Mouse (Mus musculus) kidney, embryonic 14.5 days (tissue): ENCODE measurements around the gene Hspa1a. TPM values are rescaled to one million over a fixed set of nuclear protein-coding genes. Genes with fewer than 3 reads are reported as not detected.

Source experiments
- ATAC-seq: fragments of 200-750 bp; cut with Nextera tagmentation; 2 replicates; pipeline ENCODE4 v1.8.0; 2017; ENCODE audit warnings: moderate number of reproducible peaks, mild to moderate bottlenecking, moderate TSS enrichment, moderate library complexity; ENCODE audit not compliant: low FRiP score, low TSS enrichment
- H3K27ac ChIP-seq: fragments of 300-500 bp; sonication (generic); 2 replicates; pipeline ENCODE4 v1.5.1; 2014; ENCODE audit warnings: low read depth, mild to moderate bottlenecking, low read length, moderate library complexity, mixed read lengths
- H3K27me3 ChIP-seq: fragments of 300-500 bp; sonication (generic); 2 replicates; pipeline ENCODE4 v1.6.1; 2014; ENCODE audit warnings: mild to moderate bottlenecking, low read length; ENCODE audit not compliant: control insufficient read depth, insufficient read depth
- H3K36me3 ChIP-seq: fragments of 300-500 bp; sonication (generic); 2 replicates; pipeline ENCODE4 v1.6.1; 2014; ENCODE audit warnings: low read length, mixed read lengths; ENCODE audit not compliant: control insufficient read depth, insufficient read depth
- H3K4me1 ChIP-seq: fragments of 300-500 bp; sonication (generic); 2 replicates; pipeline ENCODE4 v1.6.1; 2014; ENCODE audit warnings: low read length, mixed read lengths; ENCODE audit not compliant: control insufficient read depth, insufficient read depth
- H3K4me2 ChIP-seq: fragments of 300-500 bp; sonication (generic); replicated peaks from 2 replicates; pipeline ENCODE4 v1.6.1; 2014; ENCODE audit warnings: low read depth, mild to moderate bottlenecking, low read length
- H3K4me3 ChIP-seq: fragments of 300-500 bp; sonication (generic); 2 replicates; pipeline ENCODE4 v1.5.1; 2014; ENCODE audit warnings: mild to moderate bottlenecking, low read length
- H3K9ac ChIP-seq: fragments of 300-500 bp; sonication (generic); 2 replicates; pipeline ENCODE4 v1.6.1; 2014; ENCODE audit warnings: low read depth, mild to moderate bottlenecking, low read length, moderate library complexity
- H3K9me3 ChIP-seq: fragments of 300-500 bp; sonication (generic); 2 replicates; pipeline ENCODE4 v1.6.1; 2016; ENCODE audit warnings: low read length; ENCODE audit not compliant: control insufficient read depth
- WGBS: fragments of 180-500 bp; shearing (Covaris S2); extraction: QIAGEN DNeasy Blood & Tissue Kit; methylation state at CpG from one replicate; pipeline ENCODE4 v1.1.7; 2014; 5-methylcytosine and 5-hydroxymethylcytosine counted together
- polyA plus RNA-seq: library from polyadenylated mRNA; unstranded; fragments of >200 nt; fragmentation: Nextera tagmentation; extraction: Ambion mirVana; gene quantifications from 2 replicates; pipeline ENCODE4 v1.2.1, GENCODE M21; 2014

Hspa1a gene
- polyA plus RNA-seq, 1 experiment from 2014 or later: 4.3 TPM

DNA sequence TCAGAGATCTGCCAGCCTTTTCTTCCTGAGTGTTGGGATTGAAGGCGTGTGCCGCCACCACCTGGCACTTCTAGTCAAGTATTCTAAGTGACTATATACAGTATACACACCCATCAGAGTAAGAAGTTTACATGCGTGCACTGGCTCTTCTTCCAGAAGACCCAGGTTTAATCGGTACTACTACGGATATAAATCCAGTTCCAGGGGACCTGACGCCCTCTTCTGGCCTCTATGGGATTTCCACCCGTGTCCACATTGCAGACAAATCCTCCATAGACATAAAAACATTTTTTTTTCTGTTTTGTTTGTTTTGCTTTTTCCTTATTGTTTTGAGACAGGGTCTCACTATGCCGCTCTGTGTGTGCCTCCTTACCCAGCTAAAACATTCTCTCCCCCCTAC, 24.4 kb downstream of the Hspa1a start:
- Histone ChIP-seq H3K4me2 (no peak overlapping the region), H3K36me3 (peaks cover 22% of the 10 kb centered on the region), H3K4me1 (0 out of 2 replicates have a peak, but pooled peaks cover 11% of the 10 kb centered on the region), H3K9ac (no peak overlapping the region), H3K27me3 (no peaks in the 10 kb centered on the region), H3K4me3 (no peak overlapping the region), H3K9me3 (no peaks in the 10 kb centered on the region), H3K27ac (no peak overlapping the region)
- no peak for ATAC-seq
- WGBS: 31% methylated on average over 8 of the region's 8 CpGs

DNA sequence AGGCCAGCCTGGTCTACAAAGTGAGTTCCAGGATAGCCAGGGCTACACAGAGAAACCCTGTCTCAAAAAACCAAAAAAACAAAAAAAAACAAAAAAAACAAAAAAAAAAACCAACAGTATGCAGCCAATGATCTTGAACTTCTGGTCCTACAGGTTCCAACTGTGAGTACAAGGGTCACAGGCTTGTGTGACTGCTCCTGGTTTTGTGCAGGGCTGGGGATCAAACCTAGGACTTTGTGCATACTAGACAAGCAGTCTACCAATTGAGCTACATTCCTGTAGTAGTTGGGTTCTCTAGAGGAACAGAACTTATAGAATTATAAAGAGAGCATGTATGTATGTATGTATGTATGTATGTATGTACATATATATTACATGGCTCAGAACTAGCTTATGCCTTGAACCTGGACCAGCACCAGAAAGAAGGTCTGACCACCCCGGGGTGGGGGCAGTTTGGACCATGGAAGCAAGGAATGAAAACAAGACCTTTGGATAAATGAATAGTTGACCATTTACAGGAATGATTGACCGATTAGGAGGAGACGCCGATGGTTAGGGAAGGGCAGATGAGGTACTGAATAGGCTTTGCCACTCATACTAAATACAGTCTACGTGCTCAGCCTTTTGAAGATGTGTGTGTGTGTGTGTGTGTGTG, 25.3 kb downstream of the Hspa1a start:
- no peaks in the 10 kb centered on the region for H3K27me3 ChIP-seq
- no peak for ATAC-seq
- H3K9me3 ChIP-seq: no peaks in the 10 kb centered on the region
- WGBS: 86% methylated on average over 5 of the region's 5 CpGs
- no peak overlapping the region for H3K9ac ChIP-seq
- no peak overlapping the region for H3K27ac ChIP-seq
- H3K4me1 ChIP-seq: 0 out of 2 replicates have a peak, but pooled peaks cover 14% of the 10 kb centered on the region
- peaks cover 22% of the 10 kb centered on the region for H3K36me3 ChIP-seq
- no peak overlapping the region for H3K4me2 ChIP-seq
- no peak overlapping the region for H3K4me3 ChIP-seq

DNA sequence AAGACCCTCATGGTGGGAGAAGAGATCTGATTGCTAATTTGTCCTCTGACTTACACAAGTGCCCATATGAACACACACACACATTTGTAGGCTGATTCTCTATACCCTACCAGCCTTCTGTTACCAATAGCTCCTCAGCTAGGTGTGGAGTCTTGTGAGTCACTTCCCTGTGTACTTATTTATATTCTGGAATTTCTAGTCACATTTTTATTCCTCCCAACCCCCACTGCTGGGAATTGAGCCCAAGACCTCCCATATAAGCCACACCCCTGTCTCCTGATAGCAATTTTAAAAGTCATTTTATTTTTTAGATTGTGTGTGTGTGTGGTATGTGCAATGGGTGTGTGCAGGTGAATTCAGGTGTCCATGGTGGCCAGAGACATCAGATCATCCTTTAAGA, 27.6 kb downstream of the Hspa1a start:
- H3K9me3 ChIP-seq: no peaks in the 10 kb centered on the region

DNA sequence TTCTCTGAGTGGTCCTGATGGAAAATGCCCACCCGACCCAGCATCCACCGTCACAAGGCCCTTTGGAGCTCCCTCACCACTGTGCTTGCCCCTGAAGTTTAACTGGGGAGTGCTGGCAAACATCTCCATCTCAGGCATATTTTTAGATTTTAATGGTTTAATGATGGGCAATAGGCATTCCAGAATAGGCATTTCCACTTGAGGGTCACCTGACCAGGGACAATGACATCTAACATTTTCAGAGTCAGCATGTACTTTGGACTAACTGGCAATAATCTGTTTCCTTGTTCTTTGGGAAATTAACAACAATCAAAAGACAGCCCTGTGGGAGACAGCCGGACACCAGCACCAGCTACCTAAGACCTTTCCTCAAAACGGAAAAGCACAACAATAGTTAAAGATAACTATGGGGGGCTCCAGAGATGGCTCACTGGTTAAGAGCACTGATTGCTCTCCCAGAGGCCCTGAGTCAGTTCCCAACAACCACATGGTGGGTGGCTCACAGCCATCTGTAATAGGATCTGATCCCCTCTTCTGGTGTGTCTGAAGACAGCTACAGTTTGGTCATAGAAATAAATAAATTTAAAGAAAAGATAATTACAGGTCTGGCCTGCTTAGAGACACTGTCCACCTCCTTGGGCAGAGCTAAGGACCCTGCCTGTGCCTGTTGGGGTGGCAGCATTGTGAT, 28.7 kb downstream of the Hspa1a start:
- H3K4me2 ChIP-seq: no peak overlapping the region
- ATAC-seq: no peak
- no peaks in the 10 kb centered on the region for H3K9me3 ChIP-seq
- H3K9ac ChIP-seq: no peak overlapping the region
- WGBS: 78% methylated on average over 4 of the region's 4 CpGs
- 0 out of 2 replicates have a peak, but pooled peaks cover 5% of the 10 kb centered on the region for H3K4me1 ChIP-seq
- no peak overlapping the region for H3K4me3 ChIP-seq
- H3K36me3 ChIP-seq: no peaks in the 10 kb centered on the region
- H3K27ac ChIP-seq: no peak overlapping the region
- no peaks in the 10 kb centered on the region for H3K27me3 ChIP-seq

More for the DNA sequence above, 27.6 kb downstream of the Hspa1a start:
- 0 out of 2 replicates have a peak, but pooled peaks cover 5% of the 10 kb centered on the region for H3K4me1 ChIP-seq
- no peak overlapping the region for H3K4me2 ChIP-seq
- no peak overlapping the region for H3K27ac ChIP-seq
- H3K36me3 ChIP-seq: peaks cover under 1% of the 10 kb centered on the region; the same call in 1 of the 2 replicates
- no peak overlapping the region for H3K4me3 ChIP-seq
- H3K9ac ChIP-seq: no peak overlapping the region
- no peaks in the 10 kb centered on the region for H3K27me3 ChIP-seq
- no peak for ATAC-seq

DNA sequence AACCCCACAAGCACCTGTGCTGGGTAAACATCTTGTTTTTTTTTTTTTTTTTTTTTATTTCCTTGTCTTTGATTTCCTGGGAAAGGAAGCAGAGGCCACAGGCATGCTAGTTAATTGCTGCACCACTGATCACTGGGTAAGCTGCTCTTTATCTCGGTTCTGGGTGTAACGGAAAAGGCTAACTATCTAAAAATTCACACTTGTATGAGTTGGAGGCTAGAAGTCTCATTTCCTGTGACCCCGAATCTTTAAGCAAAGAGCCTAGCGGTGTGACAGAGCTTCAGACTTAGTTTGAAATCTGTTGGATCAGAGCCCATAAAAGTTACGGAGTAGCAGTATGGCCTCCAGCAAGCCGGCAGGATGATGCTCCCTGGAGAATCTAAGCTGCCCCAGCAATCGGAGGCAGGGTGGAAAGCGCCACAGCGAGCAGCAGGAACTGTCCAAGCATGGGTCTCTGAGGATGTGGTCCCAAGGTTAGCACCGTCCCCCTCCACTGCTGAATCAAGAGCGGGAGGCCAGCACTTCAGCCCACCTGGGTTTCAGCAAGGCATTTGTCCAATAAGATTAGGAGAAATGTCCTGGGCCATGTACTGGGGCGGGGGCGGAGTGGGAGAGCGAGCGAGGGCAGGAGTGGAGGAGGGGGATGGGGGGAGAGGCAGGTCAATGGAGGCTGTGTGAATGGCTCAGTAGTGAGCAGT, 30.5 kb downstream of the Hspa1a start:
- H3K27ac ChIP-seq: peak overlapping the region; percentile 53; the same call in 1 of the 2 replicates
- no peaks in the 10 kb centered on the region for H3K27me3 ChIP-seq

DNA sequence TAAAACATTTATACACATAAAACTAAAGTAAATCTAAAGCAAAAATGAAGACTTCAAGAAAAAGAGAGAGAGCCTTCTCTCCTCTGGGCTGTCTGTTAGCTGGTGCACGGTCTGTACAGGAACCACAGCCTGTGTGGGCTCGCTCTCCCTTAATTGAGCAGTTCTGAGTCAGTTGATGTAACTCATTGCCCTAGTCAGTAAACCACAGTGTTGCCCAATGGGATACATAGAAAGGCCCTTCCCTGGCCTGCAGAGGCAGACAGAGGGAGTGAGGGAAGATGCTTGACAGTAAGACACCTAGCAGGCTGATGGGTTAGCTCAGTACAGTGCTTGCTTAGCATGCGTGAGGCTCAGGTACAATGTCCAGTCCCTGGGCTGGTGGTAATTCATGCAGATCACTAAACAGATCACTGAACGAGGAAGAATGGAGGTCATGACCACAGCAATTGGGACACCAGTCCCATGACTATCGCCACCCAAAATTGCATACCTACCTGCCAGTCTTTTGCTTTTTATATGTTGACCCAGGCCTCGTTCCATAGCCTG, 33.9 kb downstream of the Hspa1a start:
- H3K27me3 ChIP-seq: no peaks in the 10 kb centered on the region
- H3K4me3 ChIP-seq: no peak overlapping the region
- H3K36me3 ChIP-seq: peaks cover 9% of the 10 kb centered on the region; the same call in 1 of the 2 replicates
- no peak overlapping the region for H3K27ac ChIP-seq
- WGBS: 87% methylated on average over 6 of the region's 6 CpGs
- no peak overlapping the region for H3K4me2 ChIP-seq
- no peaks in the 10 kb centered on the region for H3K9me3 ChIP-seq
- no peak for ATAC-seq
- H3K9ac ChIP-seq: no peak overlapping the region
- 0 out of 2 replicates have a peak, but pooled peaks cover 5% of the 10 kb centered on the region for H3K4me1 ChIP-seq

More for the DNA sequence above, 30.5 kb downstream of the Hspa1a start:
- ATAC-seq: peak; percentile 75
- H3K9me3 ChIP-seq: no peaks in the 10 kb centered on the region
- H3K4me2 ChIP-seq: peak overlapping the region; percentile 47
- H3K4me3 ChIP-seq: peak overlapping the region; percentile 22
- 5% methylated on average over 15 of the region's 15 CpGs for WGBS
- no peaks in the 10 kb centered on the region for H3K36me3 ChIP-seq
- peak overlapping the region; percentile 47; the same call in 1 of the 2 replicates for H3K9ac ChIP-seq
- 0 out of 2 replicates have a peak, but pooled peaks cover 5% of the 10 kb centered on the region for H3K4me1 ChIP-seq

DNA sequence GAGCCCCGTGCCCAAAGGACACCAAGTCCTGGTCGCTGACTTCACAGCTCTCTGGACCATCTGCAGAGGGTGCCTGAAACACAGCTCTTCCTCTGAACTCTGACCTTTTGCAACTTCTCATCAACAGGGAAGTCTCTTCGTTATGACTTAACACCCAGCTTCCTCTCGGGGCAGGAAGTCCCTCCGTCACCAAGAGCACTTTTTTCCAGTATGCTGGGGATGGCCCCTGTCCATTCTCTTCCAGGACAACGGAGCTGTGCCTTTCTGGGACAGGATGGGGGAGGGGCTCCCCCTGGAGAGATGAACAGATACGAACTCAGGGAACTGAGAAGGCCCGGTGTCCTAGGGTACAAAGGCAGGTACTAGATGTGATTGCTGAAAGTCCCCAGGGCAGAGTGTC, 37.1 kb downstream of the Hspa1a start:
- Histone ChIP-seq H3K27ac (no peak overlapping the region), H3K36me3 (peaks cover 9% of the 10 kb centered on the region; the same call in 1 of the 2 replicates), H3K9ac (no peak overlapping the region), H3K4me2 (no peak overlapping the region), H3K4me3 (no peak overlapping the region), H3K27me3 (no peaks in the 10 kb centered on the region), H3K4me1 (peaks cover 9% of the 10 kb centered on the region; the same call in 1 of the 2 replicates), H3K9me3 (no peaks in the 10 kb centered on the region)
- ATAC-seq: no peak
- WGBS: 49% methylated on average over 8 of the region's 8 CpGs

DNA sequence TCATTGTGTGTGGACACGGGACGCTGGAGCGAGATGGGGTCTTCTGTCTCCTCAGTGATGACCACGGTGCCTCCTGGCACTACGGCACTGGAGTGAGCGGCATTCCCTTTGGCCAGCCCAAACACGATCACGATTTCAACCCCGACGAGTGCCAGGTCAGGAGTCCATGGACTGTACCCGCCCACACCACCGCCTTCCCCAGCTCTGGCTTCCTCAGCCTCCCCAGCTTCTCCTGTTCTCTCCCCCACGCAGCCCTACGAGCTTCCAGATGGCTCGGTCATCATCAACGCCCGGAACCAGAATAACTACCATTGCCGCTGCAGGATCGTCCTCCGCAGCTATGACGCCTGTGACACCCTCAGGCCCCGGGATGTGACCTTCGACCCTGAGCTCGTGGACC, 37.9 kb downstream of the Hspa1a start:
- no peaks in the 10 kb centered on the region for H3K27me3 ChIP-seq
- peaks cover 9% of the 10 kb centered on the region; the same call in 1 of the 2 replicates for H3K36me3 ChIP-seq
- WGBS: 66% methylated on average over 22 of the region's 24 CpGs
- no peak overlapping the region for H3K27ac ChIP-seq
- no peak overlapping the region for H3K4me3 ChIP-seq
- H3K4me1 ChIP-seq: peaks cover 9% of the 10 kb centered on the region; the same call in 1 of the 2 replicates
- no peak overlapping the region for H3K4me2 ChIP-seq
- no peak for ATAC-seq
- no peaks in the 10 kb centered on the region for H3K9me3 ChIP-seq
- H3K9ac ChIP-seq: no peak overlapping the region
